Mouse (Mus musculus): ENCODE measurements around the gene Tnks2. TPM values are rescaled to one million over a fixed set of nuclear protein-coding genes. Genes with fewer than 3 reads are reported as not detected.
"Not testable (repeated sequence)": the region's sequence is repeated elsewhere in the genome, so short reads cannot be mapped to it uniquely, and the experiment has no call there.

The Tnks2 gene
- polyA plus RNA-seq, 1 experiment from 2014 or later = 54.9 TPM

- Histone ChIP-seq H3K9me3 (no peaks in the 10 kb centered on the region), H3K27me3 (no peaks in the 10 kb centered on the region), H3K27ac (no peak overlapping the region), H3K4me3 (no peak overlapping the region), H3K9ac (no peak overlapping the region), H3K36me3 (no peaks in the 10 kb centered on the region), H3K4me1 (replicated peaks) (0 out of 2 replicates have a peak, but pooled peaks cover 4% of the 10 kb centered on the region), H3K4me2 (peak overlapping the region; percentile 29)
- WGBS = 38% methylated on average over 21 of the region's 21 CpGs
- ATAC-seq (ENCODE audit: low FRiP score) = no peak
Measured at GRCm38 (mm10) chr19:36808426-36809105, 25.5 kb upstream of the Tnks2 start.

GRCm38 (mm10) chr19:36809476-36810168, 24.4 kb upstream of the Tnks2 start:
- Histone ChIP-seq H3K9ac (no peak overlapping the region), H3K9me3 (no peaks in the 10 kb centered on the region), H3K27me3 (no peaks in the 10 kb centered on the region), H3K27ac (no peak overlapping the region), H3K4me3 (no peak overlapping the region), H3K4me2 (no peak overlapping the region), H3K4me1 (replicated peaks) (0 out of 2 replicates have a peak, but pooled peaks cover 4% of the 10 kb centered on the region), H3K36me3 (no peaks in the 10 kb centered on the region)
- 40% methylated on average over 12 of the region's 12 CpGs for WGBS
- ATAC-seq (ENCODE audit: low FRiP score) = no peak

- Histone ChIP-seq H3K27me3 (no peaks in the 10 kb centered on the region), H3K4me1 (replicated peaks) (0 out of 2 replicates have a peak, but pooled peaks cover 8% of the 10 kb centered on the region), H3K9ac (no peak overlapping the region), H3K36me3 (no peaks in the 10 kb centered on the region), H3K9me3 (no peaks in the 10 kb centered on the region), H3K4me2 (no peak overlapping the region), H3K27ac (no peak overlapping the region), H3K4me3 (no peak overlapping the region)
- ATAC-seq (ENCODE audit: low FRiP score) = no peak
- 43% methylated on average over 8 of the region's 8 CpGs for WGBS
Measured at GRCm38 (mm10) chr19:36812011-36812410, 22.0 kb upstream of the Tnks2 start.

- H3K9me3 ChIP-seq = no peaks in the 10 kb centered on the region
- 23% methylated on average over 32 of the region's 32 CpGs for WGBS
- H3K36me3 ChIP-seq = no peaks in the 10 kb centered on the region
- H3K27ac ChIP-seq = no peak overlapping the region
- no peaks in the 10 kb centered on the region for H3K27me3 ChIP-seq
- H3K4me2 ChIP-seq = peak overlapping the region; percentile 49
- 0 out of 2 replicates have a peak overlapping the region, but pooled peaks have one; percentile 58 for H3K9ac ChIP-seq
- peak overlapping the region; percentile 18 for H3K4me3 ChIP-seq
- ATAC-seq (ENCODE audit: low FRiP score) = peak; percentile 68
- peaks cover 15% of the 10 kb centered on the region for H3K4me1 ChIP-seq (replicated peaks)
Measured at GRCm38 (mm10) chr19:36815396-36816271, 18.4 kb upstream of the Tnks2 start.

GRCm38 (mm10) chr19:36818141-36818885, 15.7 kb upstream of the Tnks2 start:
- H3K4me2 ChIP-seq = peak overlapping the region; percentile 62
- ATAC-seq (ENCODE audit: low FRiP score) = peak; percentile 55
- peak overlapping the region; percentile 53 for H3K9ac ChIP-seq
- no peaks in the 10 kb centered on the region for H3K36me3 ChIP-seq
- peaks cover 15% of the 10 kb centered on the region for H3K4me1 ChIP-seq (replicated peaks)
- no peaks in the 10 kb centered on the region for H3K9me3 ChIP-seq
- H3K4me3 ChIP-seq = peak overlapping the region; percentile 39
- no peaks in the 10 kb centered on the region for H3K27me3 ChIP-seq
- peak overlapping the region; percentile 40; the same call in 1 of the 2 replicates for H3K27ac ChIP-seq
- 3% methylated on average over 22 of the region's 22 CpGs for WGBS

- no peak for ATAC-seq (ENCODE audit: low FRiP score)
- Histone ChIP-seq H3K4me1 (replicated peaks) (peaks cover 15% of the 10 kb centered on the region), H3K36me3 (no peaks in the 10 kb centered on the region), H3K9me3 (no peaks in the 10 kb centered on the region), H3K4me2 (no peak overlapping the region), H3K9ac (no peak overlapping the region), H3K4me3 (no peak overlapping the region), H3K27ac (no peak overlapping the region), H3K27me3 (no peaks in the 10 kb centered on the region)
- 73% methylated on average over 6 of the region's 6 CpGs for WGBS
Measured at GRCm38 (mm10) chr19:36819199-36819598, 14.8 kb upstream of the Tnks2 start.

- 78% methylated on average over 4 of the region's 4 CpGs for WGBS
- no peak overlapping the region for H3K27ac ChIP-seq
- ATAC-seq (ENCODE audit: low FRiP score) = no peak
Measured at GRCm38 (mm10) chr19:36820469-36820868, 13.6 kb upstream of the Tnks2 start.

GRCm38 (mm10) chr19:36821301-36821700, 12.7 kb upstream of the Tnks2 start:
- 84% methylated on average over 6 of the region's 6 CpGs for WGBS

More at GRCm38 (mm10) chr19:36820469-36820868, 13.6 kb upstream of the Tnks2 start:
- no peak overlapping the region for H3K4me3 ChIP-seq
- H3K4me1 ChIP-seq (replicated peaks) = peaks cover 12% of the 10 kb centered on the region
- H3K27me3 ChIP-seq = no peaks in the 10 kb centered on the region
- H3K36me3 ChIP-seq = no peaks in the 10 kb centered on the region
- no peak overlapping the region for H3K4me2 ChIP-seq
- no peak overlapping the region for H3K9ac ChIP-seq
- no peaks in the 10 kb centered on the region for H3K9me3 ChIP-seq

GRCm38 (mm10) chr19:36822701-36823100, 11.3 kb upstream of the Tnks2 start:
- Histone ChIP-seq H3K9me3 (no peaks in the 10 kb centered on the region), H3K9ac (no peak overlapping the region), H3K4me1 (replicated peaks) (peaks cover 10% of the 10 kb centered on the region), H3K4me2 (no peak overlapping the region), H3K27ac (no peak overlapping the region), H3K36me3 (no peaks in the 10 kb centered on the region), H3K4me3 (no peak overlapping the region), H3K27me3 (no peaks in the 10 kb centered on the region)
- no peak for ATAC-seq (ENCODE audit: low FRiP score)
- WGBS = 98% methylated on average over 4 of the region's 4 CpGs

More at GRCm38 (mm10) chr19:36821301-36821700, 12.7 kb upstream of the Tnks2 start:
- H3K36me3 ChIP-seq; H3K4me2 ChIP-seq; H3K4me3 ChIP-seq; H3K9ac ChIP-seq; H3K27ac ChIP-seq; H3K9me3 ChIP-seq; ATAC-seq (ENCODE audit: low FRiP score); H3K27me3 ChIP-seq: not testable (repeated sequence)
- peaks cover 10% of the 10 kb centered on the region for H3K4me1 ChIP-seq (replicated peaks)

GRCm38 (mm10) chr19:36827650-36828049, 6.4 kb upstream of the Tnks2 start:
- ATAC-seq (ENCODE audit: low FRiP score) = no peak
- no peaks in the 10 kb centered on the region for H3K9me3 ChIP-seq
- WGBS = 89% methylated on average over 5 of the region's 5 CpGs
- H3K9ac ChIP-seq = no peak overlapping the region
- H3K4me2 ChIP-seq = no peak overlapping the region
- no peaks in the 10 kb centered on the region for H3K4me1 ChIP-seq (replicated peaks)
- no peaks in the 10 kb centered on the region for H3K27me3 ChIP-seq
- H3K4me3 ChIP-seq = no peak overlapping the region
- no peak overlapping the region for H3K27ac ChIP-seq
- no peaks in the 10 kb centered on the region for H3K36me3 ChIP-seq

GRCm38 (mm10) chr19:36828322-36828721, 5.7 kb upstream of the Tnks2 start:
- Histone ChIP-seq H3K27ac (no peak overlapping the region), H3K27me3 (no peaks in the 10 kb centered on the region), H3K4me3 (no peak overlapping the region), H3K36me3 (no peaks in the 10 kb centered on the region), H3K4me2 (no peak overlapping the region), H3K9ac (no peak overlapping the region), H3K4me1 (replicated peaks) (peaks cover 6% of the 10 kb centered on the region), H3K9me3 (no peaks in the 10 kb centered on the region)
- ATAC-seq (ENCODE audit: low FRiP score) = no peak
- WGBS = 61% methylated on average over 8 of the region's 8 CpGs
